Mouse (Mus musculus) embryonic facial prominence, embryonic 11.5 days (tissue): ENCODE results near the gene Degs2. TPM values are rescaled to one million over a fixed set of nuclear protein-coding genes. Genes with fewer than 3 reads are reported as not detected.
"Not testable (repeated sequence)": the region's sequence is repeated elsewhere in the genome, so short reads cannot be mapped to it uniquely, and the experiment has no call there.

Experiments
- ATAC-seq: fragments of 200-750 bp; cut with Nextera tagmentation; replicated peaks from 2 replicates; pipeline ENCODE4 v1.8.0; 2017; ENCODE audit warnings: low read depth; ENCODE audit not compliant: insufficient number of reproducible peaks, low FRiP score, low TSS enrichment
- DNase-seq: peaks from one replicate; pipeline ENCODE4 v3.0.0-alpha.2; 2015; ENCODE audit warnings: low spot score
- H3K27ac ChIP-seq: fragments of 300-500 bp; sonication (generic); replicated peaks from 2 replicates; pipeline ENCODE4 v1.5.1; 2014; ENCODE audit warnings: mild to moderate bottlenecking, low read depth, low read length, control low read depth
- H3K27me3 ChIP-seq: fragments of 300-500 bp; sonication (generic); 2 replicates; pipeline ENCODE4 v1.6.1; 2014; ENCODE audit warnings: mild to moderate bottlenecking, low read length, moderate library complexity, mixed read lengths; ENCODE audit not compliant: control insufficient read depth, insufficient read depth
- H3K36me3 ChIP-seq: fragments of 300-500 bp; sonication (generic); replicated peaks from 2 replicates; pipeline ENCODE4 v1.6.1; 2014; ENCODE audit warnings: low read depth, mild to moderate bottlenecking, low read length, moderate library complexity, mixed read lengths; ENCODE audit not compliant: control insufficient read depth, insufficient read depth
- H3K4me1 ChIP-seq: fragments of 300-500 bp; sonication (generic); 2 replicates; pipeline ENCODE4 v1.6.1; 2014; ENCODE audit warnings: low read length, mixed read lengths; ENCODE audit not compliant: control insufficient read depth, insufficient read depth
- H3K4me2 ChIP-seq: fragments of 300-500 bp; sonication (generic); 2 replicates; pipeline ENCODE4 v1.6.1; 2014; ENCODE audit warnings: low read depth, mild to moderate bottlenecking, control low read depth, low read length, moderate library complexity
- H3K4me3 ChIP-seq: fragments of 300-500 bp; sonication (generic); 2 replicates; pipeline ENCODE4 v1.5.1; 2014; ENCODE audit warnings: low read depth, low read length, control low read depth
- H3K9ac ChIP-seq: fragments of 300-500 bp; sonication (generic); replicated peaks from 2 replicates; pipeline ENCODE4 v1.6.1; 2014; ENCODE audit warnings: mild to moderate bottlenecking, control low read depth, low read length
- H3K9me3 ChIP-seq: fragments of 300-500 bp; sonication (generic); replicated peaks from 2 replicates; pipeline ENCODE4 v1.6.1; 2016; ENCODE audit warnings: mild to moderate bottlenecking, low read length, inconsistent platforms, mixed read lengths; ENCODE audit not compliant: control insufficient read depth
- WGBS: fragments of 180-500 bp; shearing (Covaris S2); extraction: QIAGEN DNeasy Blood & Tissue Kit; methylation state at CpG from one replicate; pipeline ENCODE4 v1.1.7; 2014; 5-methylcytosine and 5-hydroxymethylcytosine counted together
- polyA plus RNA-seq: library from polyadenylated mRNA; unstranded; fragments of >200 nt; fragmentation: Nextera tagmentation; extraction: Ambion mirVana; gene quantifications from 2 replicates; pipeline ENCODE4 v1.2.1, GENCODE M21; 2014

Gene Degs2
- polyA plus RNA-seq, 1 experiment from 2014 or later, result 0.45 TPM

GRCm38 (mm10) chr12:108738745-108739144 lies 36.6 kb upstream of the Degs2 start:
- Histone ChIP-seq H3K27ac (no peak overlapping the region), H3K9me3 (no peaks in the 10 kb centered on the region), H3K36me3 (no peaks in the 10 kb centered on the region), H3K4me1 (no peaks in the 10 kb centered on the region), H3K4me3 (no peak overlapping the region), H3K27me3 (no peaks in the 10 kb centered on the region), H3K9ac (no peak overlapping the region), H3K4me2 (no peak overlapping the region)
- 90% methylated on average over 12 of the region's 12 CpGs for WGBS
- no peak for DNase-seq
- no peak for ATAC-seq

- WGBS, result 93% methylated on average over 7 of the region's 7 CpGs
- Histone ChIP-seq H3K27ac (no peak overlapping the region), H3K4me2 (no peak overlapping the region), H3K4me1 (no peaks in the 10 kb centered on the region), H3K36me3 (no peaks in the 10 kb centered on the region), H3K9me3 (no peaks in the 10 kb centered on the region), H3K27me3 (no peaks in the 10 kb centered on the region), H3K4me3 (no peak overlapping the region), H3K9ac (no peak overlapping the region)
- DNase-seq, result no peak
- no peak for ATAC-seq
Measured at GRCm38 (mm10) chr12:108737838-108738237, 35.7 kb upstream of the Degs2 start.

GRCm38 (mm10) chr12:108734386-108734785 lies 32.3 kb upstream of the Degs2 start:
- Histone ChIP-seq H3K27me3 (no peaks in the 10 kb centered on the region), H3K4me3 (no peak overlapping the region), H3K4me2 (no peak overlapping the region), H3K27ac (no peak overlapping the region), H3K9me3 (no peaks in the 10 kb centered on the region), H3K9ac (no peak overlapping the region), H3K4me1 (no peaks in the 10 kb centered on the region), H3K36me3 (no peaks in the 10 kb centered on the region)
- WGBS, result 92% methylated on average over 2 of the region's 2 CpGs
- DNase-seq (no peak), ATAC-seq (no peak)

DNA sequence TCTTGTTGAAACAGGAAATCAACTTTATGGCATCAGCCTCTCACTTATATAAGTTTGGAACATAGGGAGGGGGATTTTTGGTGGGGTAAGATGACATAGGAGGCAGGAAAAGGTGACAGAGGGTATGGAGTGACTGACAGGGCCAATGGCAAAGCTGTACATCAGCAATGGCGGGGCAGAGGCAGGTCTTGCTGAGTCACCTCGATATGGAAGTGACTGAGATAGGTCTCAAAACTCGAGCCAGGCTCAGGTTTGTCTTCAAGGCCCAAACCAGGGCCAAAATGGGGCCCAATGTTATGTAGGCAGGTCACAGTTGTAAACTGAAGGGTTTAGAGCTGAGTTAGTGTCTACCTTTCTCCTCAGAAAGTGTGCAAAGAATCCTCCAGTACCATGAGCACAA lies 21.7 kb upstream of the Degs2 start:
- WGBS, result 76% methylated on average over 3 of the region's 3 CpGs

DNA sequence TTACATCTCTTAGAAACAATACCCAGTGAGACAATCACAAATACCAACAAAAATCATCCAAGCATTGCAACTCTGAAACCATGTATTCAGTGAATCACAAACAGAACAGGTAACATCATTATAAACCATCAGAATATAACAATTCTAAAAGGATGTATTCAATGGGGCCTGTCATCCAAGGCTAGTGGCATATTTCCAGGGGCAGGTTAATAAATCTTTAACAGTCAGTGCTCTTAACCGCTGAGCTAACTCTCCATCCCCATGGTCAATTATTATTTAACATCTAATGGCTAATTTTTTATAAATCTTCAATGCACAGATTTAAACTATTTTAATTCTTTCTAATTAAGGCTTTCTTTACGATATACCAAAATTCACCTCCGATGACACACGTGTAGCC lies 20.3 kb upstream of the Degs2 start:
- no peak for DNase-seq
- H3K4me3 ChIP-seq, result no peak overlapping the region
- no peak overlapping the region for H3K4me2 ChIP-seq

More for the DNA sequence above, 21.7 kb upstream of the Degs2 start:
- Histone ChIP-seq H3K9me3 (no peaks in the 10 kb centered on the region), H3K4me1 (no peaks in the 10 kb centered on the region), H3K27me3 (no peaks in the 10 kb centered on the region), H3K27ac (no peak overlapping the region), H3K4me2 (no peak overlapping the region), H3K36me3 (no peaks in the 10 kb centered on the region), H3K4me3 (no peak overlapping the region), H3K9ac (no peak overlapping the region)
- ATAC-seq (no peak), DNase-seq (no peak)

DNA sequence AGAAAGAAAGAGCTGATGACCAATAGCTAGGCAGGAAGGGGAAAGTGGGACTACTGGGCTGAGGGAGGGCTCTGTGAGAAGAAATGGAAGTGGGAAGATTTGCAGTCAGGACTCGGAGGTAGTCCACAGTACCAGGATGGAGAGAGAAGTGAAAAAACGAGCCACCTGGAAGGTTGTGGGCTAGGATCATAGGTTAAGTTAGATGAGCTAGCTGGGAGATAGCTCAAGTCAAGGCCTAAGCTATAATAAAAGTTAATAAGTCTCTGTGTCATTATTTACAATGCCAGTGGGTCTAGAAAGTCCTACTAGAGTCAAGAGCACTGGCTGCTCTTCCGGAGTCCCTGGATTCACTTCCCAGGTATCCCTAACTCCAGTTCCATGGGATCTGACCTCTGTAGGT lies 16.4 kb upstream of the Degs2 start:
- Histone ChIP-seq H3K27ac (no peak overlapping the region), H3K9me3 (no peaks in the 10 kb centered on the region), H3K4me3 (no peak overlapping the region), H3K4me1 (no peaks in the 10 kb centered on the region), H3K36me3 (no peaks in the 10 kb centered on the region), H3K27me3 (no peaks in the 10 kb centered on the region), H3K4me2 (no peak overlapping the region), H3K9ac (no peak overlapping the region)
- ATAC-seq, result no peak
- WGBS, result 85% methylated on average over 3 of the region's 3 CpGs
- DNase-seq, result no peak

More for the DNA sequence above, 20.3 kb upstream of the Degs2 start:
- H3K27me3 ChIP-seq, result no peaks in the 10 kb centered on the region
- no peaks in the 10 kb centered on the region for H3K36me3 ChIP-seq
- no peaks in the 10 kb centered on the region for H3K4me1 ChIP-seq
- WGBS, result 94% methylated on average over 4 of the region's 4 CpGs
- H3K9ac ChIP-seq, result no peak overlapping the region
- ATAC-seq, result no peak
- no peak overlapping the region for H3K27ac ChIP-seq
- H3K9me3 ChIP-seq, result no peaks in the 10 kb centered on the region

DNA sequence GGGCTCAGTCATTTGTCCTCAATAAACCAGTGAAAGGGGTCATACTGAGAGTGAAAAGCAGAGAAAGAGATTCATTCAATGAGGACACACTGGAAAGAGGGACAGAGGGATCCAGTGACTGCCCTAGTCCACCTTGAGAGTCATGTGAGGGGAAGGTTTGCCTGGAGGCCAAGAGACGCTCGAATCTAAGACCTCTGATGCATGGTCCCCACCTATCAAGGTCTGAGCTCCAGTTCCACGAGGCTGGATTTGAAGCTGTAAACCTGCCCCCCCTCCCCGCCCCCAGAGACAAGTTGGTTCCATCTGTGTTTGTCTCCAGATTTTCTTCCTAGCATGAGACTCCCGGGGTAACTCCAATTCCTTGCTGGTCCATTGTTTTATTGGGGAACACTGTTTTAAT lies 13.7 kb upstream of the Degs2 start:
- Histone ChIP-seq H3K27me3 (no peaks in the 10 kb centered on the region), H3K4me3 (no peak overlapping the region), H3K9ac (no peak overlapping the region), H3K9me3 (no peaks in the 10 kb centered on the region), H3K4me1 (no peaks in the 10 kb centered on the region), H3K27ac (no peak overlapping the region), H3K36me3 (no peaks in the 10 kb centered on the region), H3K4me2 (no peak overlapping the region)
- ATAC-seq (no peak), DNase-seq (no peak)
- 80% methylated on average over 5 of the region's 5 CpGs for WGBS

GRCm38 (mm10) chr12:108713972-108714371 lies 11.9 kb upstream of the Degs2 start:
- H3K4me3 ChIP-seq, H3K9me3 ChIP-seq, DNase-seq, H3K36me3 ChIP-seq, H3K9ac ChIP-seq, H3K27me3 ChIP-seq, H3K4me1 ChIP-seq, H3K27ac ChIP-seq, ATAC-seq, H3K4me2 ChIP-seq: not testable (repeated sequence)
- WGBS, result 91% methylated on average over 14 of the region's 14 CpGs
